Mouse (Mus musculus): Measurements from ENCODE around the gene Xlr3c. TPM values are rescaled to one million over a fixed set of nuclear protein-coding genes. Genes with fewer than 3 reads are reported as not detected.

The Xlr3c gene
- 0.06 and 0.14 TPM in 2 replicates for polyA plus RNA-seq (2012; rRNA removed)

DNA sequence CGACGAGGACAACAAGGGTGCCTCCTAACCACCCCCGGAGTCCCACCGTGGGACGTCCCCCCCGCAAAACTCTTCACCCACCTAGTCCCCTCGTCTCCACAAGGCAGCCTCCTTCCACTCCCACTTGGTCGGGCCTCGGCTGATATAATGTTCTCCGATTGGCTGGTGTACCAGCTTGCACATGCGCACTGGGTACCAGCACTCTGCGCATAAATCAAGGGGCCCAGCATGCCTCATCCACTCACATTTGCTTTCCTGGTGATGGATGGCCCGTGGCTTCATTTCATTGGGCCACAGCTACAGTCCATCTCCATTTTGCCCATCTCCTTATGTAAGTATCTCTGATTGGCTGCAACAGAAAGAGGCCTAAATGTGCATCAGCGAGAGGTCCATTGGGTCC is at the start of gene Xlr3c:
Gene Xlr3c, minus strand, starts transcription at position 121 of the 400 bp plus-strand sequence.

DNA sequence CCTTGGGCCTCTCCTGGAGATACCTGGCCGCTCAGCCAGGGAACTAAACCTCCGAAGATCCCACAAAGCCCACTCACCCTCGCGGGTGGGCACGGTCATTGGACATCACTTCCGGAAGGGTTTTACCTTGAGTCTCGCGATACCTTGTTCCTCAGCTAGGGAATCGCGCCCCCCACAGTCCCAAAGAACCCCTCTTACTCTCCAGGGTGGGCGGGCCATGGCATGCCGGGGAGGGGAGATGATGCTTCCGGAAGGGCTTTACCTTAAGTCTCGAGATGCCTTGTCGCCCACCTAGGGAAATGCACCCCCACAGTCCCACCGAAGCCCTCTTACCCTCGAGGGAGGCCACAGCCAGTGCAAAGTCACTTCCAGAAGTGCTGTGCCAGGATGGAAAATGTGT is 27.7 kb upstream of the Xlr3c start, which contains the start of the genes Xlr5a and Xlr5c:
Gene Xlr5a, minus strand, starts transcription at position 101 of the 400 bp plus-strand sequence.
Gene Xlr5c, minus strand, starts transcription at position 101 of the 400 bp plus-strand sequence.

DNA sequence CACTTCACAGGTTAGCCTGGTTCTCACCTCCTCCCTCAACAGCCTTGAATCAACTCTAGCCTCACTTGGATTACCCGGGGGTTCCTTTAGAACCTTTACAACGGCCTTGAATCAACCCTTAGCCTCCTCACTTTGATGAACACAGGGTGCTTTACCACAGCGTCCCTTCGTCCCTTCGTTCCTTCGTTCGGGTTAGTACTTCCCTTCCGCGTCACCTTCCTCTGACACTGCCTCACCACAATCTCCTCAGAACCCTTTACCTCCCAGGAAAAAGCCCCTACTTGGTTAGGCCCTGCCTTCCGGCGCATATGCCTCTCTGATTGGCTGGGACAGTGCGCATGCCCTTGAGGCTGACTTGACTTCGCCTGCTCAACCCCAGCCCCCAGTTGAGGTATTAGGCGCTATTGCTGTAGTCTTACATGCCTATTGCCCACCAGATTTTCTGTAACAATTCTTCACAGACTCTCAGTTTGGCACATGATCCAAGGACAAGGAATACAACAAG is 22.3 kb downstream of the Xlr3c start, which contains the start of gene Xlr4c:
Gene Xlr4c, minus strand, starts transcription at position 310 of the 505 bp plus-strand sequence.

DNA sequence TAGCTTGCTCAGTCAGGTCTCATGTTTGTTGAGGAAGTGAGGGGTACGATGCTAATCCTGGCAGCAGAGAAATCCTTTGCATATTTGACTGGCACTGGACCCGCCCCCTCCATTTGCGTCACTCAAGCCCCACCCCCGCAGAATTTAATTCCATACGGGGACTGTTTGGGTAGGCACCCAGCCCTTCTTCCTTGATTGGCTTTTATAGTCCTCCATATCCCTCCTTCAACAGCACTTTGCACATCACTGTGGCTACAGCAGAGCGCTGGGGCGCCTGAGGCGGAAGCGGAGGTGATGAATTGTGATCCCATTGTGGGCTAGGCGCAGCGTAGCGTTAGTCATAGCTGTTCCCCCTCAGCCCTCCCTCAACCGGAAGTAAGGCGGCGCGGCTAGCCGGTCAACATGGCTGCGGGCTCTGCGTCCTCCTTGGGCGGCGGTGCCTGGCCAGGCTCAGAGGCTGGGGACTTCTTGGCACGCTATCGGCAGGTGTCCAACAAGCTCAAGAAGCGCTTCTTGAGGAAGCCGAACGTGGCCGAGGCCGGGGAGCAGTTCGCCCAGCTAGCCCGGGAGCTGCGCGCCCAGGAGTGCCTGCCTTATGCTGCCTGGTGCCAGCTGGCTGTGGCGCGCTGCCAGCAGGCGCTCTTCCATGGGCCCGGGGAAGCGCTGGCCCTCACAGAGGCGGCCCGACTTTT is 37.1 kb downstream of the Xlr3c start, which contains the start of gene F8a:
Gene F8a, plus strand, starts transcription at position 378 of the 692 bp plus-strand sequence.

DNA sequence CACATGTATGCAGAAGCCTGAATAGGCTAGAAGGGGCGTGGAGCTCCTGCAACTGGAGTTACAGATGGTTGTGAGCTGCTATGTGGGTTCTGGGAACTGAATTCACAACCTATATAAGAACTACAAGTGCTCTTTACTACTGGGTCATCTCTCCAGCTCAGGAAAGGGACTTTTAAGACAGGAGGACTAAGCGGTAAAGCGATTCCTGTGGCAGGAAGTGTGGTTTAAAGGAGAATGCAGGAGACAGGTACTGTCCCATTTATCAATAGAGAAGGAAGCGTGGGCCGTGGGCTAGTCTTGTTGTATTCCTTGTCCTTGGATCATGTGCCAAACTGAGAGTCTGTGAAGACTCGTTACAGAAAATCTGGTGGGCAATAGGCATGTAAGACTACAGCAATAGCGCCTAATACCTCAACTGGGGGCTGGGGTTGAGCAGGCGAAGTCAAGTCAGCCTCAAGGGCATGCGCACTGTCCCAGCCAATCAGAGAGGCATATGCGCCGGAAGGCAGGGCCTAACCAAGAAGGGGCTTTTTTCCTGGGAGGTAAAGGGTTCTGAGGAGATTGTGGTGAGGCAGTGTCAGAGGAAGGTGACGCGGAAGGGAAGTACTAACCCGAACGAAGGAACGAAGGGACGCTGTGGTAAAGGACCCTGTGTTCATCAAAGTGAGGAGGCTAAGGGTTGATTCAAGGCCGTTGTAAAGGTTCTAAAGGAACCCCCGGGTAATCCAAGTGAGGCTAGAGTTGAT is 51.2 kb downstream of the Xlr3c start, which contains the start of gene Xlr4b:
Gene Xlr4b, plus strand, starts transcription at position 515 of the 746 bp plus-strand sequence.

Other genes starting within 250 kb of the Xlr3c start
- gene Pnma5, start 228.3 kb downstream of the Xlr3c start, polyA plus RNA-seq (2012; rRNA removed): 0.04 TPM in 2 replicates
- 2.8 and 3.4 TPM in 2 replicates for gene Pnma3, start 200.6 kb downstream of the Xlr3c start, polyA plus RNA-seq (2012; rRNA removed)
- gene Xlr4a, start 182.9 kb downstream of the Xlr3c start, polyA plus RNA-seq (2012; rRNA removed): 0.71 and 2.6 TPM in 2 replicates
- 1.7 and 3.5 TPM in 2 replicates for gene Xlr3a, start 168.3 kb downstream of the Xlr3c start, polyA plus RNA-seq (2012; rRNA removed)
- gene Gm14685, start 148.3 kb downstream of the Xlr3c start, polyA plus RNA-seq (2012; rRNA removed): 0.16 and 0.46 TPM in 2 replicates
- not detected in 2 replicates for gene Xlr5b, start 116.6 kb downstream of the Xlr3c start, polyA plus RNA-seq (2012; rRNA removed)
- gene DXBay18, start 115.9 kb downstream of the Xlr3c start, polyA plus RNA-seq (2012; rRNA removed): 0.04 TPM in 1 of 2 replicates, not detected in the other
- not detected in 2 replicates for gene Spin2d, start 88.4 kb downstream of the Xlr3c start, polyA plus RNA-seq (2012; rRNA removed)
- gene Xlr3b, start 73.2 kb downstream of the Xlr3c start, polyA plus RNA-seq (2012; rRNA removed): 9.6 and 11.1 TPM in 2 replicates
- gene Xlr4b, start 51.1 kb downstream of the Xlr3c start, polyA plus RNA-seq (2012; rRNA removed): 0.48 and 0.92 TPM in 2 replicates
- 6.0 and 6.8 TPM in 2 replicates for gene F8a, start 37.1 kb downstream of the Xlr3c start, polyA plus RNA-seq (2012; rRNA removed)
- gene Xlr4c, start 22.3 kb downstream of the Xlr3c start, polyA plus RNA-seq (2012; rRNA removed): 0.78 TPM in 1 of 2 replicates, not detected in the other
- gene Xlr5a, start 27.6 kb upstream of the Xlr3c start, polyA plus RNA-seq (2012; rRNA removed): 0.05 TPM in 1 of 2 replicates, not detected in the other
- gene Xlr5c, start 27.6 kb upstream of the Xlr3c start, polyA plus RNA-seq (2012; rRNA removed): not detected in 2 replicates
- not detected in 2 replicates for gene Gm45015, start 71.5 kb upstream of the Xlr3c start, polyA plus RNA-seq (2012; rRNA removed)
- gene Zfp275, start 77.2 kb upstream of the Xlr3c start, polyA plus RNA-seq (2012; rRNA removed): 14.2 and 28.7 TPM in 2 replicates
- 0.09 and 0.25 TPM in 2 replicates for gene Gm18336, start 133.3 kb upstream of the Xlr3c start, polyA plus RNA-seq (2012; rRNA removed)
- 0.12 and 0.27 TPM in 2 replicates for gene Zfp92, start 145.7 kb upstream of the Xlr3c start, polyA plus RNA-seq (2012; rRNA removed)
- not detected in 2 replicates for gene Trex2, start 170.0 kb upstream of the Xlr3c start, polyA plus RNA-seq (2012; rRNA removed)
- 57.9 and 63.7 TPM in 2 replicates for gene Haus7, start 193.7 kb upstream of the Xlr3c start, polyA plus RNA-seq (2012; rRNA removed)
- gene Bgn, start 218.2 kb upstream of the Xlr3c start, polyA plus RNA-seq (2012; rRNA removed): 28.7 and 60.6 TPM in 2 replicates
- 0.64 and 0.71 TPM in 2 replicates for gene Atp2b3, start 237.7 kb upstream of the Xlr3c start, polyA plus RNA-seq (2012; rRNA removed)

Data from central nervous system, embryonic 11.5 days (tissue).